In genomic region chr2:101545593-101545992, GRCm38 (mm10) we compare ENCODE assay signal across 15 mouse cellular contexts.
"Had no signal": no experiment of that assay in that cellular context is flagged by ENCODE, and none has a peak within 500 bp of the region (broad histone marks: within the 10 kb centered on the region; RNA-seq: fewer than 3 reads in every experiment).

No protein-coding gene starts in this region.

- H3K36me3 ChIP-seq: liver, embryonic 13.5 days; stomach, embryonic 15.5 days had no signal

- H3K4me3 ChIP-seq: left cerebral cortex, adult 2 months; liver, embryonic 13.5 days; stomach, embryonic 15.5 days had no signal

- H3K4me1 ChIP-seq: liver, embryonic 13.5 days; stomach, embryonic 15.5 days had no signal

- DNase-seq: kidney, adult 2 months; kidney, postnatal 25 days; layer of hippocampus, postnatal 36 days; liver, embryonic 13.5 days; lung, adult 2 months; lung, postnatal 14 days; lung, postnatal 4 days; midbrain, embryonic 14.5 days; retina, postnatal 1 day; right cerebral cortex, postnatal 25 days; spleen, adult 18-20 months had no signal

- H3K27me3 ChIP-seq: liver, embryonic 13.5 days; stomach, embryonic 15.5 days had no signal

- H3K4me2 ChIP-seq: liver, embryonic 13.5 days; midbrain, embryonic 11.5 days; stomach, embryonic 15.5 days had no signal

- H3K27ac ChIP-seq: kidney, postnatal 0 days; left cerebral cortex, adult 2 months; liver, embryonic 13.5 days; stomach, embryonic 15.5 days had no signal

- H3K9ac ChIP-seq: liver, embryonic 13.5 days; stomach, embryonic 15.5 days had no signal

- H3K9me3 ChIP-seq: liver, embryonic 13.5 days; stomach, embryonic 15.5 days had no signal
